Mouse (Mus musculus) liver, adult 2 months (tissue): ENCODE measurements at regions not wholly inside any gene's neighbourhood (a gene's known extent, or its start where the extent isn't known, plus 50 kb on each side); places are given as distances from the start of the nearest gene placed in this dataset.

Experiments
- DNase-seq: peaks from one replicate; pipeline ENCODE4 v3.0.0-alpha.2; 2011; ENCODE audit warnings: low read depth, low spot score; ENCODE audit errors: extremely low read depth
- H3K27ac ChIP-seq: fragments of 200-500 bp; replicated peaks from 2 replicates; pipeline ENCODE4 v1.5.1; 2012; ENCODE audit warnings: low read depth, mild to moderate bottlenecking, control low read depth, inconsistent platforms, low read length; ENCODE audit not compliant: insufficient read depth
- H3K27me3 ChIP-seq: fragments of 200-500 bp; 2 replicates; pipeline ENCODE4 v1.6.1; 2012; ENCODE audit warnings: mild to moderate bottlenecking, moderate library complexity, low read length, inconsistent platforms; ENCODE audit not compliant: control insufficient read depth, insufficient read depth
- H3K36me3 ChIP-seq: fragments of 200-500 bp; 2 replicates; pipeline ENCODE4 v1.6.1; 2012; ENCODE audit warnings: low read length, inconsistent platforms; ENCODE audit not compliant: control insufficient read depth, insufficient read depth
- H3K4me1 ChIP-seq: fragments of 200-500 bp; 2 replicates; pipeline ENCODE4 v1.6.1; 2011; ENCODE audit warnings: low read length; ENCODE audit not compliant: control insufficient read depth, insufficient read depth
- H3K4me3 ChIP-seq: fragments of 200-500 bp; 2 replicates; pipeline ENCODE4 v1.5.1; 2011; ENCODE audit warnings: low read depth, mild to moderate bottlenecking, control low read depth, low read length, moderate library complexity; ENCODE audit not compliant: insufficient read depth
- H3K79me2 ChIP-seq: fragments of 200-500 bp; 2 replicates; pipeline ENCODE4 v1.6.1; 2012; ENCODE audit warnings: inconsistent platforms, mild to moderate bottlenecking, low read length, moderate library complexity; ENCODE audit not compliant: control insufficient read depth, insufficient read depth
- H3K9ac ChIP-seq: fragments of 200-500 bp; 2 replicates; pipeline ENCODE4 v1.6.1; 2012; ENCODE audit warnings: low read depth, mild to moderate bottlenecking, control low read depth, inconsistent platforms, low read length
- CTCF ChIP-seq: fragments of 200-500 bp; IDR thresholded peaks from 2 replicates; pipeline ENCODE4 v1.5.1; 2011; ENCODE audit warnings: low read depth, low read length, control low read depth
- POLR2A ChIP-seq: fragments of 200-500 bp; IDR thresholded peaks from 2 replicates; pipeline ENCODE4 v1.6.1; 2011; ENCODE audit warnings: low read length, control low read depth; ENCODE audit not compliant: insufficient read depth; ENCODE audit errors: extremely low read depth
- WGBS: fragments of 180-500 bp; shearing (Covaris S2); methylation state at CpG from one replicate; pipeline ENCODE4 v1.1.7; 2018; 5-methylcytosine and 5-hydroxymethylcytosine counted together

DNA sequence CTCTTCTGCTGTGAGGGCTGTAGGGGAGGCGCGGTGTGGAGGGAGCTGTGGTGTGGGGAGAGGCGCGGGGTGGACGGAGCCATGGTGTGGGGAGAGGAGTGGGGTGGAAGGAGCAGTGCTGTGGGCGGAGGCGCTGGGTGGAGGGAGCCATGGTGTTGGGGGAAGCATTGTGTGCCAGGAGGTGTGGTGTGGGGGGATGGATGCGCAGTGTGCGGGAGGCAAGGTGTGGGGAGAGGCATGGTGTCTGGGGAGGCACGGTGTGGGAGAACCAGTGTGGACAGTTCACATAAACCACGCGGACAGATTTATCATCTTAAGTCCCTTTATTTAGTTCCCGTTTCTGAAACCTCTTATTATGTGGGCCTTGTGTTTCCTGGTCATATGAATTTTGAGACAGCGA is 164.6 kb downstream of the Phlda1 start:
- Histone ChIP-seq H3K27ac (no peak overlapping the region), H3K4me3 (no peak overlapping the region), H3K36me3 (no peaks in the 10 kb centered on the region), H3K9ac (no peak overlapping the region), H3K27me3 (no peaks in the 10 kb centered on the region), H3K4me1 (no peaks in the 10 kb centered on the region), H3K79me2 (no peaks in the 10 kb centered on the region)
- DNase-seq = no peak
- TF ChIP-seq CTCF (no peak), POLR2A (no peak)
- 95% methylated on average over 14 of the region's 14 CpGs for WGBS

- no peak overlapping the region for H3K4me3 ChIP-seq
- peaks cover 5% of the 10 kb centered on the region; the same call in 1 of the 2 replicates for H3K4me1 ChIP-seq
- DNase-seq = no peak
- H3K9ac ChIP-seq = no peak overlapping the region
- no peaks in the 10 kb centered on the region for H3K27me3 ChIP-seq
- H3K36me3 ChIP-seq = no peaks in the 10 kb centered on the region
- 63% methylated on average over 12 of the region's 12 CpGs for WGBS
- H3K27ac ChIP-seq = no peak overlapping the region
- H3K79me2 ChIP-seq = no peaks in the 10 kb centered on the region
- no peak for TF ChIP-seq POLR2A
- no peak for TF ChIP-seq CTCF
Observed at GRCm38 (mm10) chr10:111672454-111673316, 166.6 kb downstream of the Phlda1 start.

DNA sequence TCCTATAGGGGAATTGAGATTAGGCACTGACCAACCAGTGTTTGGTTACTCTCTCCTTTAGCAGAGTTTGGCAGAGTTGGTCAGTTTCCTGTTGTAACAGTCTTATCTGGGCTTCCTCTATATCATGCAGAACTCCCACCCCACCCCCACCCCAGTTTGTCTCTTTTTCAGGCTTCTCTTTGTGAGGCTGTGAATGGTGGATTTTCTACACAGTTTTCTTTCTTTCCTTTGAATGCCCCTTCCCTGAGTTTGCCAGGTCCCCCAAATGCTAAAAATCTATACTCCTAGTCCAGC is 167.2 kb downstream of the Phlda1 start:
- Histone ChIP-seq H3K79me2 (no peaks in the 10 kb centered on the region), H3K27me3 (no peaks in the 10 kb centered on the region), H3K9ac (no peak overlapping the region), H3K27ac (no peak overlapping the region), H3K4me3 (no peak overlapping the region), H3K4me1 (peaks cover 5% of the 10 kb centered on the region; the same call in 1 of the 2 replicates), H3K36me3 (no peaks in the 10 kb centered on the region)
- no peak for TF ChIP-seq POLR2A
- TF ChIP-seq CTCF = no peak
- no peak for DNase-seq

GRCm38 (mm10) chr10:111676255-111676654 is 170.2 kb downstream of the Phlda1 start:
- Histone ChIP-seq H3K4me1 (peaks cover 5% of the 10 kb centered on the region; the same call in 1 of the 2 replicates), H3K27me3 (no peaks in the 10 kb centered on the region), H3K9ac (no peak overlapping the region), H3K36me3 (no peaks in the 10 kb centered on the region), H3K4me3 (no peak overlapping the region), H3K79me2 (no peaks in the 10 kb centered on the region), H3K27ac (peak overlapping the region; percentile 68)
- DNase-seq = peak; percentile 32
- WGBS = 26% methylated on average over 4 of the region's 4 CpGs
- TF ChIP-seq CTCF (no peak), POLR2A (no peak)

- Histone ChIP-seq H3K27ac (no peak overlapping the region), H3K9ac (no peak overlapping the region), H3K4me3 (no peak overlapping the region), H3K27me3 (no peaks in the 10 kb centered on the region), H3K4me1 (peaks cover 4% of the 10 kb centered on the region; the same call in 1 of the 2 replicates), H3K36me3 (no peaks in the 10 kb centered on the region), H3K79me2 (no peaks in the 10 kb centered on the region)
- DNase-seq = no peak
- 94% methylated on average over 4 of the region's 4 CpGs for WGBS
- TF ChIP-seq CTCF (no peak), POLR2A (no peak)
Observed at GRCm38 (mm10) chr10:111680919-111681318, 174.8 kb downstream of the Phlda1 start.
